ENCODE assay signal across 12 mouse cellular contexts in genomic region chr5:65091921-65092320, GRCm38 (mm10). TPM values are rescaled to one million over a fixed set of nuclear protein-coding genes. Genes with fewer than 3 reads are reported as not detected.
DNase-seq lines count a peak whose midpoint lies in the region; ATAC-seq and TF ChIP-seq lines count a peak whose summit lies in the region.
"Had no signal": no experiment of that assay in that cellular context is flagged by ENCODE, and none has a peak within 500 bp of the region (broad histone marks: within the 10 kb centered on the region; RNA-seq: fewer than 3 reads in every experiment).

Tmem156 (minus strand) TSS chr5:65092132.

- TF ChIP-seq CTCF in bone marrow macrophage, adult 2 months (IDR thresholded peaks at IDR 0.05; ENCODE audit: low read depth, low read length) = no peak

- no peak for TF ChIP-seq POLR2A in bone marrow macrophage, adult 2 months (IDR thresholded peaks at IDR 0.05; ENCODE audit: borderline replicate concordance, low read depth, low read length)

- no peaks in the 10 kb centered on the region for H3K9me3 ChIP-seq in lung, embryonic 16.5 days (ENCODE audit: control insufficient read depth, low read length)
- no peaks in the 10 kb centered on the region for H3K9me3 ChIP-seq in liver, embryonic 15.5 days (replicated peaks)
- H3K9me3 ChIP-seq in stomach, embryonic 16.5 days (replicated peaks; ENCODE audit: control insufficient read depth, low read length) = no peaks in the 10 kb centered on the region
- no peaks in the 10 kb centered on the region for H3K9me3 ChIP-seq in midbrain, embryonic 16.5 days (replicated peaks; ENCODE audit: control insufficient read depth, low read length, poor library complexity, severe bottlenecking)
- H3K9me3 ChIP-seq: forebrain, embryonic 10.5 days; midbrain, embryonic 12.5 days had no signal

- H3K4me3 ChIP-seq in lung, embryonic 16.5 days (ENCODE audit: low read length) = no peak within 1 kb of the TSS
- peak within 1 kb of the TSS; percentile 69 for H3K4me3 ChIP-seq in bone marrow macrophage, adult 2 months (ENCODE audit: insufficient read depth, low read length)
- peak within 1 kb of the TSS; percentile 29; the same call in 1 of the 2 replicates for H3K4me3 ChIP-seq in liver, embryonic 15.5 days (replicated peaks)
- no peak within 1 kb of the TSS for H3K4me3 ChIP-seq in stomach, embryonic 16.5 days (replicated peaks; ENCODE audit: low read length)
- H3K4me3 ChIP-seq in midbrain, embryonic 16.5 days (ENCODE audit: low read depth, low read length) = no peak within 1 kb of the TSS
- H3K4me3 ChIP-seq: forebrain, embryonic 10.5 days; midbrain, embryonic 12.5 days had no signal

- ATAC-seq in lung, embryonic 16.5 days (ENCODE audit: low read depth) = peak; percentile 56
- ATAC-seq in liver, embryonic 15.5 days (ENCODE audit: insufficient read depth) = no peak
- no peak for ATAC-seq in stomach, embryonic 16.5 days (ENCODE audit: insufficient read depth, low FRiP score)
- ATAC-seq in midbrain, embryonic 16.5 days = no peak

- H3K4me1 ChIP-seq in lung, embryonic 16.5 days (replicated peaks; ENCODE audit: control insufficient read depth, insufficient read depth, low read length) = peaks cover 4% of the 10 kb centered on the region
- H3K4me1 ChIP-seq in bone marrow macrophage, adult 2 months (ENCODE audit: control insufficient read depth, insufficient read depth, low read length) = peaks cover 29% of the 10 kb centered on the region
- 0 out of 2 replicates have a peak, but pooled peaks cover 4% of the 10 kb centered on the region for H3K4me1 ChIP-seq in liver, embryonic 15.5 days (replicated peaks)
- 0 out of 2 replicates have a peak, but pooled peaks cover 5% of the 10 kb centered on the region for H3K4me1 ChIP-seq in stomach, embryonic 16.5 days (ENCODE audit: control insufficient read depth, insufficient read depth, low read length)
- no peaks in the 10 kb centered on the region for H3K4me1 ChIP-seq in midbrain, embryonic 16.5 days (ENCODE audit: control insufficient read depth, insufficient read depth, low read length)
- H3K4me1 ChIP-seq: forebrain, embryonic 10.5 days; midbrain, embryonic 12.5 days had no signal

- 23% methylated on average over 5 of the region's 5 CpGs for WGBS in lung, embryonic 16.5 days
- WGBS in liver, embryonic 15.5 days (ENCODE audit: insufficient replicate concordance) = 43% methylated on average over 5 of the region's 5 CpGs
- 29% methylated on average over 5 of the region's 5 CpGs for WGBS in stomach, embryonic 16.5 days
- WGBS in midbrain, embryonic 16.5 days = 87% methylated on average over 5 of the region's 5 CpGs

- no peak within 1 kb of the TSS for H3K9ac ChIP-seq in lung, embryonic 16.5 days (ENCODE audit: low read length)
- H3K9ac ChIP-seq in liver, embryonic 15.5 days = no peak within 1 kb of the TSS
- H3K9ac ChIP-seq in stomach, embryonic 16.5 days (ENCODE audit: low read length) = no peak within 1 kb of the TSS
- H3K9ac ChIP-seq in midbrain, embryonic 16.5 days (ENCODE audit: low read depth, low read length) = no peak within 1 kb of the TSS
- H3K9ac ChIP-seq: midbrain, embryonic 12.5 days had no signal

- no peaks in the 10 kb centered on the region for H3K27me3 ChIP-seq in lung, embryonic 16.5 days (ENCODE audit: control insufficient read depth, insufficient read depth, low read depth, low read length)
- no peaks in the 10 kb centered on the region for H3K27me3 ChIP-seq in liver, embryonic 15.5 days
- H3K27me3 ChIP-seq in stomach, embryonic 16.5 days (ENCODE audit: control insufficient read depth, insufficient read depth, low read length) = no peaks in the 10 kb centered on the region
- H3K27me3 ChIP-seq in midbrain, embryonic 16.5 days (ENCODE audit: control insufficient read depth, insufficient read depth, low read depth, low read length) = no peaks in the 10 kb centered on the region; the same call in 1 of the 2 replicates
- H3K27me3 ChIP-seq: midbrain, embryonic 12.5 days had no signal

- H3K4me2 ChIP-seq in lung, embryonic 16.5 days (ENCODE audit: low read depth, low read length) = peak within 1 kb of the TSS; percentile 29
- H3K4me2 ChIP-seq in liver, embryonic 15.5 days = peak within 1 kb of the TSS; percentile 18
- H3K4me2 ChIP-seq in stomach, embryonic 16.5 days (ENCODE audit: low read depth, low read length) = peak within 1 kb of the TSS; percentile 27; the same call in 1 of the 2 replicates
- H3K4me2 ChIP-seq in midbrain, embryonic 16.5 days (ENCODE audit: low read length) = no peak within 1 kb of the TSS
- H3K4me2 ChIP-seq: midbrain, embryonic 12.5 days had no signal

- H3K36me3 ChIP-seq in lung, embryonic 16.5 days (ENCODE audit: control insufficient read depth, insufficient read depth, low read length) = no peaks in the 10 kb centered on the region
- no peaks in the 10 kb centered on the region for H3K36me3 ChIP-seq in liver, embryonic 15.5 days (replicated peaks)
- no peaks in the 10 kb centered on the region for H3K36me3 ChIP-seq in stomach, embryonic 16.5 days (ENCODE audit: control insufficient read depth, insufficient read depth, low read length)
- H3K36me3 ChIP-seq in midbrain, embryonic 16.5 days (ENCODE audit: control insufficient read depth, insufficient read depth, low read length) = no peaks in the 10 kb centered on the region
- H3K36me3 ChIP-seq: forebrain, embryonic 10.5 days; midbrain, embryonic 12.5 days had no signal

- H3K27ac ChIP-seq in lung, embryonic 16.5 days (ENCODE audit: low read length) = 0 out of 2 replicates have a peak within 1 kb of the TSS, but pooled peaks have one; percentile 12
- H3K27ac ChIP-seq in bone marrow macrophage, adult 2 months (ENCODE audit: insufficient read depth, low read depth, low read length) = peak within 1 kb of the TSS; percentile 70
- no peak within 1 kb of the TSS for H3K27ac ChIP-seq in liver, embryonic 15.5 days (replicated peaks)
- H3K27ac ChIP-seq in stomach, embryonic 16.5 days (ENCODE audit: low read length) = peak within 1 kb of the TSS; percentile 46
- H3K27ac ChIP-seq in midbrain, embryonic 16.5 days (ENCODE audit: low read length) = no peak within 1 kb of the TSS
- H3K27ac ChIP-seq: forebrain, embryonic 10.5 days; midbrain, embryonic 12.5 days had no signal

- DNase-seq in lung, postnatal 4 days = no peak
- no peak for DNase-seq in adrenal gland, postnatal 25 days
- DNase-seq in layer of hippocampus, adult 8-10 months (ENCODE audit: low spot score in 2 of 2) = no peak
- DNase-seq: embryo, embryonic 11 days had no signal

RNA-seq across cellular contexts. Expression of gene Tmem156, which starts in this region (rescaled TPM):
- polyA plus RNA-seq in lung, embryonic 16.5 days (2015; fragmentation: Nextera tagmentation; extraction: Ambion mirVana) = 0.55 and 0.77 TPM in 2 replicates
- 6.1 and 6.3 TPM in 2 replicates for polyA plus RNA-seq in bone marrow macrophage, adult 2 months (2012; ENCODE audit: insufficient read depth, insufficient read length, missing spikeins)
- polyA plus RNA-seq in liver, embryonic 15.5 days (2015; fragmentation: Nextera tagmentation; extraction: Ambion mirVana) = 0.88 and 0.89 TPM in 2 replicates
- 1.7 and 1.9 TPM in 2 replicates for polyA plus RNA-seq in stomach, embryonic 16.5 days (2015; fragmentation: Nextera tagmentation; extraction: Ambion mirVana)
- 0.20 TPM in 1 of 2 replicates, not detected in the other for polyA plus RNA-seq in midbrain, embryonic 16.5 days (2015; fragmentation: Nextera tagmentation; extraction: Ambion mirVana)
- 0.21 TPM in 1 of 2 replicates, not detected in the other for total RNA-seq in adrenal gland, postnatal 25 days (2021)
- 1 to 10 TPM in 1 of 4 experiments, under 1 TPM in 3; 0.62 to 1.5 (median 0.85) TPM for total RNA-seq in layer of hippocampus, adult 8-10 months (2022)
- polyA plus RNA-seq: forebrain, embryonic 10.5 days; heart, embryonic 14.5 days had no signal

Comparison
In these comparisons a context has a peak if more than half of its experiments do, and no peak if none do; other contexts are left out.
1. Peak in ATAC-seq, H3K27ac ChIP-seq and H3K4me2 ChIP-seq in lung, embryonic 16.5 days; RNA of the gene not detected or under 1 TPM.
2. H3K27ac ChIP-seq: peak in bone marrow macrophage, adult 2 months (single experiment) and stomach, embryonic 16.5 days (single experiment); none in liver, embryonic 15.5 days (single experiment) and midbrain, embryonic 16.5 days (single experiment).
3. H3K4me3 ChIP-seq: peak in bone marrow macrophage, adult 2 months (single experiment) and liver, embryonic 15.5 days (single experiment); none in lung, embryonic 16.5 days (single experiment), stomach, embryonic 16.5 days (single experiment) and midbrain, embryonic 16.5 days (single experiment).